Mouse (Mus musculus): Measurements from ENCODE around the gene Ppib.

GRCm38 (mm10) chr9:66069583-66069982 is 9.6 kb downstream of the Ppib start, which contains the start of gene Snx22:
- TF ChIP-seq HCFC1 (IDR thresholded peaks at IDR 0.05; ENCODE audit: low read depth, low read length) (no peak), SIN3A (IDR thresholded peaks at IDR 0.05; ENCODE audit: low read length) (no peak), KAT2A (IDR thresholded peaks at IDR 0.05; ENCODE audit: insufficient replicate concordance, low read length) (no peak), ETS1 (conservative IDR thresholded peaks at IDR 0.05; ENCODE audit: low read depth, low read length) (no peak), NRF1 (IDR thresholded peaks at IDR 0.05; ENCODE audit: low read depth, low read length) (no peak), E2F4 (IDR thresholded peaks at IDR 0.05; ENCODE audit: insufficient replicate concordance, low read depth, low read length) (no peak), CTCF (conservative IDR thresholded peaks at IDR 0.05 in 1 of 2, IDR thresholded peaks at IDR 0.05 in 1 of 2; ENCODE audit: low read depth in 2 of 2, low read length in 2 of 2) (no peak), SMC3 (IDR thresholded peaks at IDR 0.05; ENCODE audit: low read depth, low read length) (no peak), BHLHE40 (IDR thresholded peaks at IDR 0.05; ENCODE audit: low read depth, low read length) (no peak)
